Mouse (Mus musculus): ENCODE data around the gene Zfp872.
"Not testable (repeated sequence)": the region's sequence is repeated elsewhere in the genome, so short reads cannot be mapped to it uniquely, and the experiment has no call there.

Gene Zfp872

GRCm38 (mm10) chr9:22169327-22169726 lies 18.6 kb upstream of the Zfp872 start:
- DNase-seq (ENCODE audit: low spot score in 2 of 2) = no peak

GRCm38 (mm10) chr9:22172318-22172717 lies 15.6 kb upstream of the Zfp872 start:
- DNase-seq (ENCODE audit: low spot score in 2 of 2) = no peak

- DNase-seq (ENCODE audit: low spot score in 2 of 2) = no peak
These were observed 8.5 kb downstream of the Zfp872 start for GRCm38 (mm10) chr9:22196412-22196811.

GRCm38 (mm10) chr9:22213785-22214194 lies 25.9 kb downstream of the Zfp872 start:
- DNase-seq (ENCODE audit: low spot score in 2 of 2) = peak; percentile 38 to 51

GRCm38 (mm10) chr9:22214549-22214948 lies 26.7 kb downstream of the Zfp872 start:
- DNase-seq (ENCODE audit: low spot score in 2 of 2) = no peak

- DNase-seq (ENCODE audit: low spot score in 2 of 2) = no peak
These were observed 28.8 kb downstream of the Zfp872 start for GRCm38 (mm10) chr9:22216705-22217104.

GRCm38 (mm10) chr9:22217858-22218493 lies 30.1 kb downstream of the Zfp872 start:
- no peak for DNase-seq (ENCODE audit: low spot score in 2 of 2)

GRCm38 (mm10) chr9:22224066-22224465 lies 36.2 kb downstream of the Zfp872 start:
- no peak for DNase-seq (ENCODE audit: low spot score in 2 of 2)

GRCm38 (mm10) chr9:22224536-22225503 lies 36.9 kb downstream of the Zfp872 start:
- DNase-seq (ENCODE audit: low spot score in 2 of 2) = no peak

- peak; percentile 98 to 99 for DNase-seq (ENCODE audit: low spot score in 2 of 2)
These were observed 37.9 kb downstream of the Zfp872 start, which contains the start of gene Zfp809 for GRCm38 (mm10) chr9:22225581-22226388. Gene Zfp809, plus strand, starts transcription at chr9:22225714.

GRCm38 (mm10) chr9:22226389-22226673 lies 38.4 kb downstream of the Zfp872 start:
- DNase-seq (ENCODE audit: low spot score in 2 of 2) = not testable (repeated sequence)

GRCm38 (mm10) chr9:22226846-22227245 lies 39.0 kb downstream of the Zfp872 start:
- DNase-seq (ENCODE audit: low spot score in 2 of 2) = peak; percentile 76 to 79

GRCm38 (mm10) chr9:22229386-22230026 lies 41.6 kb downstream of the Zfp872 start:
- DNase-seq (ENCODE audit: low spot score in 2 of 2) = no peak

GRCm38 (mm10) chr9:22230061-22230460 lies 42.2 kb downstream of the Zfp872 start:
- no peak for DNase-seq (ENCODE audit: low spot score in 2 of 2)

GRCm38 (mm10) chr9:22230556-22230955 lies 42.7 kb downstream of the Zfp872 start:
- no peak for DNase-seq (ENCODE audit: low spot score in 2 of 2)

GRCm38 (mm10) chr9:22240001-22240400 lies 52.1 kb downstream of the Zfp872 start:
- no peak for DNase-seq (ENCODE audit: low spot score in 2 of 2)

- DNase-seq (ENCODE audit: low spot score in 2 of 2) = no peak
These were observed 56.4 kb downstream of the Zfp872 start for GRCm38 (mm10) chr9:22244242-22244641.
